Mouse (Mus musculus) midbrain, embryonic 11.5 days (tissue): ENCODE measurements at regions not wholly inside any gene's neighbourhood (a gene's known extent, or its start where the extent isn't known, plus 50 kb on each side); places are given as distances from the start of the nearest gene placed in this dataset.

Source experiments
- ATAC-seq: fragments of 200-750 bp; cut with Nextera tagmentation; 2 replicates; pipeline ENCODE4 v1.8.0; 2017; ENCODE audit warnings: moderate TSS enrichment, moderate library complexity; ENCODE audit not compliant: low FRiP score
- DNase-seq: peaks from one replicate; pipeline ENCODE4 v3.0.0; 2015; ENCODE audit warnings: low spot score; ENCODE audit errors: missing footprints
- H3K27ac ChIP-seq: fragments of 300-500 bp; sonication (generic); 2 replicates; pipeline ENCODE4 v1.5.1; 2014; ENCODE audit warnings: low read depth, low read length
- H3K27me3 ChIP-seq: fragments of 300-500 bp; sonication (generic); 2 replicates; pipeline ENCODE4 v1.6.1; 2014; ENCODE audit warnings: mild to moderate bottlenecking, low read length, moderate library complexity, mixed read lengths; ENCODE audit not compliant: control insufficient read depth, insufficient read depth
- H3K36me3 ChIP-seq: fragments of 300-500 bp; sonication (generic); 2 replicates; pipeline ENCODE4 v1.6.1; 2014; ENCODE audit warnings: mild to moderate bottlenecking, low read length, moderate library complexity, mixed read lengths; ENCODE audit not compliant: control insufficient read depth, insufficient read depth
- H3K4me1 ChIP-seq: fragments of 300-500 bp; sonication (generic); 2 replicates; pipeline ENCODE4 v1.6.1; 2014; ENCODE audit warnings: low read length; ENCODE audit not compliant: control insufficient read depth, insufficient read depth
- H3K4me2 ChIP-seq: fragments of 300-500 bp; sonication (generic); 2 replicates; pipeline ENCODE4 v1.6.1; 2014; ENCODE audit warnings: mild to moderate bottlenecking, moderate library complexity
- H3K4me3 ChIP-seq: fragments of 300-500 bp; sonication (generic); 2 replicates; pipeline ENCODE4 v1.5.1; 2014; ENCODE audit warnings: low read depth, low read length
- H3K9ac ChIP-seq: fragments of 300-500 bp; sonication (generic); 2 replicates; pipeline ENCODE4 v1.6.1; 2014; ENCODE audit warnings: low read length
- H3K9me3 ChIP-seq: fragments of 300-500 bp; sonication (generic); 2 replicates; pipeline ENCODE4 v1.6.1; 2016; ENCODE audit warnings: low read length; ENCODE audit not compliant: control insufficient read depth
- WGBS: fragments of 180-500 bp; shearing (Covaris S2); extraction: QIAGEN DNeasy Blood & Tissue Kit; methylation state at CpG from one replicate; pipeline ENCODE4 v1.1.7; 2014; 5-methylcytosine and 5-hydroxymethylcytosine counted together

- Histone ChIP-seq H3K27me3 (no peaks in the 10 kb centered on the region), H3K9me3 (no peaks in the 10 kb centered on the region), H3K36me3 (no peaks in the 10 kb centered on the region), H3K27ac (no peak overlapping the region), H3K9ac (no peak overlapping the region), H3K4me3 (no peak overlapping the region), H3K4me2 (no peak overlapping the region), H3K4me1 (no peaks in the 10 kb centered on the region)
- DNase-seq (no peak), ATAC-seq (no peak)
- WGBS = 92% methylated on average over 4 of the region's 4 CpGs
These were observed 53.3 kb downstream of the Kif2b start for GRCm38 (mm10) chr11:91524019-91524418.

DNA sequence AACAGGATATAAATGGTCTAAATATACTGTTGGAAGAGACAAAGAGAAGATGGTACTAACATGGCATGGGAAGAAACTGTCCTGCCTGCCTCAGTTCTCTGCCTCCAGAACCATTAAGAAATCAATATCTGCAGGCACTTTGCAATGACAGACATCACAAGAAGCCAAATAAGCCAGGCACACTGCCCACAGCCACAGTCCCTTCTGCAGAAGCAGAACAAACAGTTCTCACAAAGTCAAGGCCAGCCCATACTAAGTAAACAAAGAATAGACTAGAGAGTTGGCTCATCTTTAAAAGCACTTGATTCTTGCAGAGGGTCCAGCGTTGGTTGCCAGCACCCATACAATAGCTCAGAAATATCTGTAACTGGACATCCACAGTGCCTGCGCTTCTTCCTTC lies 98.1 kb downstream of the Kif2b start:
- no peak overlapping the region for H3K27ac ChIP-seq
- no peaks in the 10 kb centered on the region for H3K4me1 ChIP-seq
- no peak overlapping the region for H3K9ac ChIP-seq
- DNase-seq = no peak
- no peak overlapping the region for H3K4me2 ChIP-seq
- H3K4me3 ChIP-seq = no peak overlapping the region
- no peaks in the 10 kb centered on the region for H3K36me3 ChIP-seq
- 86% methylated on average over 2 of the region's 2 CpGs for WGBS
- no peaks in the 10 kb centered on the region for H3K27me3 ChIP-seq
- ATAC-seq = no peak
- H3K9me3 ChIP-seq = no peaks in the 10 kb centered on the region

- DNase-seq (no peak), ATAC-seq (no peak)
- H3K9me3 ChIP-seq = no peaks in the 10 kb centered on the region
- no peak overlapping the region for H3K9ac ChIP-seq
- H3K4me3 ChIP-seq = no peak overlapping the region
- no peak overlapping the region for H3K27ac ChIP-seq
- H3K36me3 ChIP-seq = no peaks in the 10 kb centered on the region
- no peaks in the 10 kb centered on the region for H3K27me3 ChIP-seq
- no peak overlapping the region for H3K4me2 ChIP-seq
- H3K4me1 ChIP-seq = no peaks in the 10 kb centered on the region
- 53% methylated on average over 8 of the region's 8 CpGs for WGBS
These were observed 113.6 kb downstream of the Kif2b start for GRCm38 (mm10) chr11:91463578-91464401.

DNA sequence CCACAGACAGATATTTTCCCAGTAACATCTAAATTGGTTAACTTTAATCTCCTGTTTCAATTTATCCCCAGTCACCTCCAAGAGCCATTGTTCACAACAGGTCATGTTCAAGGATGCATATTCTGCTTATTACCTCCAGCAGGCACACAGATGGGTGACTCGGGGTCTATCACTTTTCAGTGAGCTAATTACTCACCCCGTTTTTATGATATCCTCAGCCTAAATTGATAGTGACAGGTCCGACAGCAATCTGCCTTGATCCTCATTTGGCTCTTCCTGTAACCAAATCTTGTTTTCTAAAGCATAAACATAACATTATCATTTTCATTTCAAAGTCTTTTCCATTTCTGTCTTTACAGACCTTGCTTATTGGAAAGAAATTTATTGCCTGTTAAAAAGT lies 115.4 kb downstream of the Kif2b start:
- no peak overlapping the region for H3K4me3 ChIP-seq
- H3K27ac ChIP-seq = no peak overlapping the region
- ATAC-seq (no peak), DNase-seq (no peak)
- H3K36me3 ChIP-seq = no peaks in the 10 kb centered on the region
- H3K27me3 ChIP-seq = no peaks in the 10 kb centered on the region
- H3K4me1 ChIP-seq = no peaks in the 10 kb centered on the region
- H3K4me2 ChIP-seq = no peak overlapping the region
- no peak overlapping the region for H3K9ac ChIP-seq
- WGBS = 77% methylated on average over 3 of the region's 3 CpGs
- H3K9me3 ChIP-seq = no peaks in the 10 kb centered on the region

DNA sequence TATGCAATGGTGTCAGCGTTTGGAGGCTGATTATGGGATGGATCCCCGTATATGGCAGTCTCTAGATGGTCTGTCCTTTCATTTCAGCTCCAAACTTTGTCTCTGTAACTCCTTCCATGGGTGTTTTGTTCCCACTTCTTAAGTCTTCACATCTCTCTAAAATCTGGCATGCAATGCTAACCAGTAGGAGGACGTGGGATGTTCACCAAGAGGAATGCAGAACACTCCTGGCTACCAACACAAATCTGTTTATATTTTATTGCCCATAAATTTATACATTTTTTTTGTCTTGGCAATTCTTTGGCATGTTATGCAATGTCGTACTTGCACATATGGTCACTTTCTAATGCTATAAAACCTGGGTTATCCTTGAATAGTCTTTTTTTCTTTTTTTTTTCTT lies 135.0 kb downstream of the Kif2b start:
- WGBS = 82% methylated on average over 4 of the region's 4 CpGs
- Histone ChIP-seq H3K4me2 (no peak overlapping the region), H3K4me3 (no peak overlapping the region), H3K27me3 (no peaks in the 10 kb centered on the region), H3K27ac (no peak overlapping the region), H3K9me3 (no peaks in the 10 kb centered on the region), H3K36me3 (no peaks in the 10 kb centered on the region), H3K4me1 (no peaks in the 10 kb centered on the region), H3K9ac (no peak overlapping the region)
- no peak for ATAC-seq
- no peak for DNase-seq

DNA sequence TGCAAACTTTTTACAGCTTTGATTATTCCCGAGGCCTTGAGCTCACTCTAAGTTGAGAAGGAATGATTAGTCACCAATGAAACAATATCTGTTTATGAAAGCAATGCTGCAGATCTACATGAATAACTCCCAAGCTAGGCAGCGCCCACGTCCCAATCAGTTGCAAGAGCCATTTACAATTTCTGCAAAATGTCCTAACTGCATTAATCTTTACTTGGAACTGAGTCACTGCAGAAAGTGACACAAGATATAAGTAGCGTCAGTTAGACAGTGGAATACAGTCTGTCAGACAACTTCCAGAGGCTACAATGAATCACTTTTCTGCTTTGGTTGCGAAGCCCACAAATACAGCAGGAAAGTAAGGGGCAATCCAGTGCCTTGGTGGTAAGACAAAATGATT lies 145.2 kb downstream of the Kif2b start:
- H3K4me3 ChIP-seq = no peak overlapping the region
- no peaks in the 10 kb centered on the region for H3K27me3 ChIP-seq
- WGBS = 87% methylated on average over 5 of the region's 5 CpGs
- H3K9ac ChIP-seq = no peak overlapping the region
- no peaks in the 10 kb centered on the region for H3K4me1 ChIP-seq
- DNase-seq = no peak
- no peaks in the 10 kb centered on the region for H3K36me3 ChIP-seq
- H3K9me3 ChIP-seq = no peaks in the 10 kb centered on the region
- ATAC-seq = no peak
- no peak overlapping the region for H3K4me2 ChIP-seq
- H3K27ac ChIP-seq = no peak overlapping the region

- no peak overlapping the region for H3K27ac ChIP-seq
- H3K4me3 ChIP-seq = no peak overlapping the region
- DNase-seq = no peak
- H3K9me3 ChIP-seq = no peaks in the 10 kb centered on the region
- H3K9ac ChIP-seq = no peak overlapping the region
- WGBS = 90% methylated on average over 4 of the region's 4 CpGs
- no peaks in the 10 kb centered on the region for H3K27me3 ChIP-seq
- no peaks in the 10 kb centered on the region for H3K4me1 ChIP-seq
- no peak for ATAC-seq
- H3K36me3 ChIP-seq = no peaks in the 10 kb centered on the region
- H3K4me2 ChIP-seq = no peak overlapping the region
These were observed 150.6 kb downstream of the Kif2b start for GRCm38 (mm10) chr11:91426731-91427130.

DNA sequence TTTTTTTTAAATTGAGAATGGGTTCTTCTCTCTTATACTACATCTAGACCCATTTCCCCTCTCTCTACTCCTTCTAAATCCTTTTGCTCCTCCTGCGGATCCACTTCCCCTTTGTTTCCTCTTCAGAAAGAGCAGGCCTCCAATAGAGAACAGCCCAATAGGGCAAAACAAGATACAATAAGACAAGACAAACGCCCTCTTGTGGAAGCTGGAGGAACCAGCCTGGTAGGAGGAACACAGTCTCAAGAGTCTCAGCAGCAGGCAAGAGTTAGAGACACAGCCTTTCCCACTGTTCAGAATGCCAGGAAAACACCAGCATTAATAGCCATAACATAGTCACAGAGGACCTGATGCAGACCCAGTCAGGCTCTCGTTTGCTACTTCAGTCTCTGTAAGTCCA lies 190.2 kb downstream of the Kif2b start:
- H3K4me2 ChIP-seq = no peak overlapping the region
- 44% methylated on average over 3 of the region's 3 CpGs for WGBS
- no peak overlapping the region for H3K27ac ChIP-seq
- ATAC-seq = no peak
- H3K36me3 ChIP-seq = no peaks in the 10 kb centered on the region
- no peaks in the 10 kb centered on the region for H3K9me3 ChIP-seq
- H3K27me3 ChIP-seq = no peaks in the 10 kb centered on the region
- no peak for DNase-seq
- H3K9ac ChIP-seq = no peak overlapping the region
- H3K4me3 ChIP-seq = no peak overlapping the region
- no peaks in the 10 kb centered on the region for H3K4me1 ChIP-seq

DNA sequence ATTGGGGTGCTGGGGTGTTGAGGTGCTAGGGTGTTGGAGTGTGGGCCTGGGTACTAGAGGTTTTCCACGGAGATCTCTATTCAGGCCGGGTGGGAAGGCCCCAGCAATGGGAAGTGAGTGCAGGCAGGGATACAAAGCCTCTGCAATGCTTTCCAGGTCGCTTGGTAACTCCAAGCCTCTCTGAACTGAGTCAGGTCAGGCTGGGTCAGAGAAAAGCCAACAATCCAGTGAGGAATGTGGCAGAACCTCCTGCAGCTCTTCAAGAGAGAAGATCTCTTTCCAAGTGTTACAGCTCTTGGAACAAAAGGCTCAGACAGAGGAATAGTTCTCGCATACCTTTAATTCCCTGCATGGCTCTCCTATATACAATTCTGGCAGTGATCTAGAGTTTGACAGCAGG lies 220.3 kb downstream of the Kif2b start:
- peaks cover 6% of the 10 kb centered on the region; the same call in 1 of the 2 replicates for H3K4me1 ChIP-seq
- no peak overlapping the region for H3K4me2 ChIP-seq
- no peak overlapping the region for H3K9ac ChIP-seq
- no peaks in the 10 kb centered on the region for H3K9me3 ChIP-seq
- H3K4me3 ChIP-seq = no peak overlapping the region
- WGBS = 12% methylated on average over 4 of the region's 4 CpGs
- ATAC-seq = peak; percentile 55; the same call in 1 of the 2 replicates
- no peaks in the 10 kb centered on the region for H3K27me3 ChIP-seq
- no peaks in the 10 kb centered on the region for H3K36me3 ChIP-seq
- 0 out of 2 replicates have a peak overlapping the region, but pooled peaks have one; percentile 14 for H3K27ac ChIP-seq
- peak; percentile 81 for DNase-seq
